ENCODE assay signal across 14 mouse cellular contexts in genomic region chr8:127073052-127073618, GRCm38 (mm10). TPM values are rescaled to one million over a fixed set of nuclear protein-coding genes. Genes with fewer than 3 reads are reported as not detected.
DNase-seq lines count a peak whose midpoint lies in the region; ATAC-seq and TF ChIP-seq lines count a peak whose summit lies in the region.
"Had no signal": no experiment of that assay in that cellular context is flagged by ENCODE, and none has a peak within 500 bp of the region (broad histone marks: within the 10 kb centered on the region; RNA-seq: fewer than 3 reads in every experiment).

No protein-coding gene starts in this region.

- H3K4me1 ChIP-seq in hindbrain, embryonic 14.5 days (replicated peaks; ENCODE audit: control insufficient read depth, insufficient read depth, low read length): peaks cover 35% of the 10 kb centered on the region
- H3K4me1 ChIP-seq in hindbrain, embryonic 10.5 days (replicated peaks): peaks cover 49% of the 10 kb centered on the region
- peaks cover 11% of the 10 kb centered on the region for H3K4me1 ChIP-seq in liver, postnatal 0 days (ENCODE audit: insufficient read depth)

- H3K9me3 ChIP-seq in hindbrain, embryonic 14.5 days (ENCODE audit: control insufficient read depth, low read length): no peaks in the 10 kb centered on the region
- no peaks in the 10 kb centered on the region for H3K9me3 ChIP-seq in hindbrain, embryonic 10.5 days
- no peaks in the 10 kb centered on the region for H3K9me3 ChIP-seq in liver, postnatal 0 days (ENCODE audit: low read length)
- H3K9me3 ChIP-seq: midbrain, embryonic 12.5 days; stomach, embryonic 15.5 days had no signal

- H3K27me3 ChIP-seq in hindbrain, embryonic 14.5 days (ENCODE audit: control insufficient read depth, insufficient read depth, low read length): no peaks in the 10 kb centered on the region
- no peaks in the 10 kb centered on the region for H3K27me3 ChIP-seq in hindbrain, embryonic 10.5 days (ENCODE audit: insufficient read depth, poor library complexity, severe bottlenecking)
- H3K27me3 ChIP-seq in liver, postnatal 0 days (ENCODE audit: insufficient read depth, low read length): no peaks in the 10 kb centered on the region
- H3K27me3 ChIP-seq: midbrain, embryonic 12.5 days; stomach, embryonic 15.5 days had no signal

- H3K27ac ChIP-seq in hindbrain, embryonic 14.5 days: peak overlapping the region; percentile 9; the same call in 1 of the 2 replicates
- no peak overlapping the region for H3K27ac ChIP-seq in hindbrain, embryonic 10.5 days
- H3K27ac ChIP-seq in liver, postnatal 0 days (ENCODE audit: low read depth): peak overlapping the region; percentile 44
- H3K27ac ChIP-seq: midbrain, embryonic 12.5 days; stomach, embryonic 15.5 days had no signal

- no peaks in the 10 kb centered on the region for H3K36me3 ChIP-seq in hindbrain, embryonic 14.5 days (replicated peaks; ENCODE audit: control insufficient read depth, insufficient read depth)
- no peaks in the 10 kb centered on the region for H3K36me3 ChIP-seq in hindbrain, embryonic 10.5 days
- no peaks in the 10 kb centered on the region for H3K36me3 ChIP-seq in liver, postnatal 0 days (replicated peaks; ENCODE audit: insufficient read depth, low read length)
- H3K36me3 ChIP-seq: midbrain, embryonic 12.5 days; stomach, embryonic 15.5 days had no signal

- DNase-seq in hindbrain, embryonic 14.5 days (ENCODE audit: low spot score): no peak
- no peak for DNase-seq in hindbrain, embryonic 10.5 days (ENCODE audit: low spot score)
- DNase-seq in 3T3-L1 (ENCODE audit: low read depth, low spot score): peak; percentile 42
- peak; percentile 74 for DNase-seq in MN1 (ENCODE audit: low spot score)
- DNase-seq in liver, postnatal 0 days: peak; percentile 54
- DNase-seq in thymus, postnatal 0 days (ENCODE audit: low spot score): no peak
- no peak for DNase-seq in T-cell, adult 2 months (ENCODE audit: low spot score)
- DNase-seq: adrenal gland, adult 8-10 months; heart, postnatal 4 days; lung, postnatal 14 days; right cerebral cortex, postnatal 14 days; thymus, postnatal 4 days had no signal

- no peak overlapping the region for H3K9ac ChIP-seq in hindbrain, embryonic 14.5 days
- no peak overlapping the region for H3K9ac ChIP-seq in liver, postnatal 0 days (replicated peaks)
- H3K9ac ChIP-seq: midbrain, embryonic 12.5 days; stomach, embryonic 15.5 days had no signal

- WGBS in hindbrain, embryonic 14.5 days: 64% methylated on average over 5 of the region's 5 CpGs
- 70% methylated on average over 5 of the region's 5 CpGs for WGBS in hindbrain, embryonic 10.5 days
- 35% methylated on average over 5 of the region's 5 CpGs for WGBS in liver, postnatal 0 days (ENCODE audit: insufficient replicate concordance)

- no peak for TF ChIP-seq EP300 in liver, postnatal 0 days (IDR thresholded peaks at IDR 0.05; ENCODE audit: low read depth)

- no peak for TF ChIP-seq CTCF in liver, postnatal 0 days (IDR thresholded peaks at IDR 0.05; ENCODE audit: low read depth)

- 0 out of 2 replicates have a peak, but pooled peaks have one; percentile 41 for ATAC-seq in hindbrain, embryonic 14.5 days (ENCODE audit: low FRiP score)
- ATAC-seq in liver, postnatal 0 days: peak; percentile 72

- H3K4me2 ChIP-seq in hindbrain, embryonic 14.5 days (replicated peaks): no peak overlapping the region
- H3K4me2 ChIP-seq in liver, postnatal 0 days (ENCODE audit: low read depth, low read length): no peak overlapping the region
- H3K4me2 ChIP-seq: midbrain, embryonic 12.5 days; stomach, embryonic 15.5 days had no signal

- no peak overlapping the region for H3K4me3 ChIP-seq in hindbrain, embryonic 14.5 days (replicated peaks; ENCODE audit: low read length)
- no peak overlapping the region for H3K4me3 ChIP-seq in hindbrain, embryonic 10.5 days
- H3K4me3 ChIP-seq in liver, postnatal 0 days (ENCODE audit: low read depth, low read length): no peak overlapping the region
- H3K4me3 ChIP-seq: midbrain, embryonic 12.5 days; stomach, embryonic 15.5 days had no signal

RNA-seq across cellular contexts. Expression of gene Pard3, which starts 9.4 kb away (rescaled TPM):
- polyA plus RNA-seq in hindbrain, embryonic 14.5 days (2014; fragmentation: Nextera tagmentation; extraction: Ambion mirVana): 23.5 and 25.5 TPM in 2 replicates
- 24.2 and 28.1 TPM in 2 replicates for polyA plus RNA-seq in hindbrain, embryonic 10.5 days (2016; fragmentation: Nextera tagmentation; extraction: Ambion mirVana)
- 8.9 and 10.2 TPM in 2 replicates for polyA plus RNA-seq in liver, postnatal 0 days (2015; fragmentation: Nextera tagmentation; extraction: Ambion mirVana)
- 4.1 and 4.2 TPM in 2 replicates for polyA plus RNA-seq in thymus, postnatal 0 days (2015; fragmentation: Nextera tagmentation; extraction: Ambion mirVana)

Comparison
In these comparisons a context has a peak if more than half of its experiments do, and no peak if none do; other contexts are left out.
1. DNase-seq: peak in 3T3-L1 (single experiment), MN1 (single experiment) and liver, postnatal 0 days (single experiment); none in hindbrain, embryonic 14.5 days (single experiment), hindbrain, embryonic 10.5 days (single experiment), thymus, postnatal 0 days (single experiment) and T-cell, adult 2 months (single experiment).